Mouse (Mus musculus) hindbrain, embryonic 10.5 days (tissue): ENCODE data around the gene Trp63. TPM values are rescaled to one million over a fixed set of nuclear protein-coding genes. Genes with fewer than 3 reads are reported as not detected.

Source experiments
- DNase-seq: peaks from one replicate; pipeline ENCODE4 v3.0.0-alpha.2; 2017; ENCODE audit warnings: low spot score
- H3K27ac ChIP-seq: fragments of 300-500 bp; sonication (generic); 2 replicates; pipeline ENCODE4 v1.5.1; 2016; ENCODE audit warnings: mild to moderate bottlenecking, moderate library complexity
- H3K27me3 ChIP-seq: fragments of 300-500 bp; sonication (generic); 2 replicates; pipeline ENCODE4 v1.6.1; 2016; ENCODE audit warnings: mild to moderate bottlenecking; ENCODE audit not compliant: poor library complexity, insufficient read depth, severe bottlenecking
- H3K36me3 ChIP-seq: fragments of 300-500 bp; sonication (generic); 2 replicates; pipeline ENCODE4 v1.6.1; 2016; ENCODE audit warnings: mild to moderate bottlenecking, moderate library complexity
- H3K4me1 ChIP-seq: fragments of 300-500 bp; sonication (generic); replicated peaks from 2 replicates; pipeline ENCODE4 v1.6.1; 2016; ENCODE audit warnings: mild to moderate bottlenecking
- H3K4me3 ChIP-seq: fragments of 300-500 bp; sonication (generic); 2 replicates; pipeline ENCODE4 v1.5.1; 2016; ENCODE audit warnings: mild to moderate bottlenecking, moderate library complexity
- H3K9me3 ChIP-seq: fragments of 300-500 bp; sonication (generic); 2 replicates; pipeline ENCODE4 v1.6.1; 2016; ENCODE audit warnings: mild to moderate bottlenecking, moderate library complexity
- WGBS: fragments of 180-500 bp; shearing (Covaris S2); methylation state at CpG from one replicate; pipeline ENCODE4 v1.1.7; 2016; 5-methylcytosine and 5-hydroxymethylcytosine counted together
- polyA plus RNA-seq: library from polyadenylated mRNA; unstranded; fragments of >200 nt; fragmentation: Nextera tagmentation; extraction: Ambion mirVana; gene quantifications from 2 replicates; pipeline ENCODE4 v1.2.1, GENCODE M21; 2016

Trp63 gene
- polyA plus RNA-seq, 1 experiment from 2014 or later, result 7.2 TPM

- Histone ChIP-seq H3K9me3 (no peaks in the 10 kb centered on the region), H3K36me3 (no peaks in the 10 kb centered on the region), H3K27ac (no peak overlapping the region), H3K4me1 (no peaks in the 10 kb centered on the region), H3K27me3 (no peaks in the 10 kb centered on the region), H3K4me3 (no peak overlapping the region)
- DNase-seq, result no peak
- 87% methylated on average over 5 of the region's 5 CpGs for WGBS
These were observed 43.4 kb downstream of the Trp63 start for GRCm38 (mm10) chr16:25727001-25727400.

- Histone ChIP-seq H3K4me1 (no peaks in the 10 kb centered on the region), H3K9me3 (no peaks in the 10 kb centered on the region), H3K27ac (no peak overlapping the region), H3K4me3 (no peak overlapping the region), H3K27me3 (no peaks in the 10 kb centered on the region), H3K36me3 (no peaks in the 10 kb centered on the region)
- DNase-seq, result no peak
- WGBS, result 78% methylated on average over 7 of the region's 7 CpGs
These were observed 44.5 kb downstream of the Trp63 start for GRCm38 (mm10) chr16:25727957-25728506.

- no peak overlapping the region for H3K27ac ChIP-seq
- 75% methylated on average over 3 of the region's 3 CpGs for WGBS
- no peak overlapping the region for H3K4me3 ChIP-seq
- H3K4me1 ChIP-seq, result peaks cover 22% of the 10 kb centered on the region; the same call in 1 of the 2 replicates
- DNase-seq, result no peak
- H3K36me3 ChIP-seq, result no peaks in the 10 kb centered on the region
- no peaks in the 10 kb centered on the region for H3K27me3 ChIP-seq
- H3K9me3 ChIP-seq, result no peaks in the 10 kb centered on the region
These were observed 53.3 kb downstream of the Trp63 start for GRCm38 (mm10) chr16:25736912-25737311.

GRCm38 (mm10) chr16:25737623-25738050, 54.1 kb downstream of the Trp63 start:
- no peak for DNase-seq
- Histone ChIP-seq H3K4me3 (no peak overlapping the region), H3K27ac (peak overlapping the region; percentile 53; the same call in 1 of the 2 replicates), H3K4me1 (peaks cover 22% of the 10 kb centered on the region; the same call in 1 of the 2 replicates), H3K27me3 (no peaks in the 10 kb centered on the region), H3K36me3 (no peaks in the 10 kb centered on the region), H3K9me3 (no peaks in the 10 kb centered on the region)
- WGBS, result 32% methylated on average over 6 of the region's 6 CpGs

GRCm38 (mm10) chr16:25746807-25747206, 63.2 kb downstream of the Trp63 start:
- 32% methylated on average over 3 of the region's 3 CpGs for WGBS
- DNase-seq, result no peak
- no peaks in the 10 kb centered on the region for H3K27me3 ChIP-seq
- no peaks in the 10 kb centered on the region for H3K36me3 ChIP-seq
- H3K9me3 ChIP-seq, result no peaks in the 10 kb centered on the region
- no peak overlapping the region for H3K4me3 ChIP-seq
- H3K27ac ChIP-seq, result no peak overlapping the region
- peaks cover 4% of the 10 kb centered on the region; the same call in 1 of the 2 replicates for H3K4me1 ChIP-seq

- DNase-seq, result no peak
- Histone ChIP-seq H3K9me3 (no peaks in the 10 kb centered on the region), H3K36me3 (no peaks in the 10 kb centered on the region), H3K4me1 (peaks cover 4% of the 10 kb centered on the region; the same call in 1 of the 2 replicates), H3K27me3 (no peaks in the 10 kb centered on the region), H3K27ac (no peak overlapping the region), H3K4me3 (no peak overlapping the region)
- WGBS, result 71% methylated on average over 11 of the region's 11 CpGs
These were observed 68.3 kb downstream of the Trp63 start for GRCm38 (mm10) chr16:25751866-25752265.

GRCm38 (mm10) chr16:25758108-25758507, 74.5 kb downstream of the Trp63 start:
- Histone ChIP-seq H3K27me3 (no peaks in the 10 kb centered on the region), H3K27ac (no peak overlapping the region), H3K9me3 (no peaks in the 10 kb centered on the region), H3K4me1 (no peaks in the 10 kb centered on the region), H3K4me3 (no peak overlapping the region), H3K36me3 (no peaks in the 10 kb centered on the region)
- WGBS, result 86% methylated on average over 2 of the region's 2 CpGs
- no peak for DNase-seq

- Histone ChIP-seq H3K27me3 (no peaks in the 10 kb centered on the region), H3K27ac (no peak overlapping the region), H3K36me3 (no peaks in the 10 kb centered on the region), H3K4me1 (no peaks in the 10 kb centered on the region), H3K9me3 (no peaks in the 10 kb centered on the region), H3K4me3 (no peak overlapping the region)
- WGBS, result 90% methylated on average over 5 of the region's 5 CpGs
- no peak for DNase-seq
These were observed 82.0 kb downstream of the Trp63 start for GRCm38 (mm10) chr16:25765549-25765948.

GRCm38 (mm10) chr16:25774611-25775010, 91.0 kb downstream of the Trp63 start:
- Histone ChIP-seq H3K9me3 (no peaks in the 10 kb centered on the region), H3K27ac (no peak overlapping the region), H3K4me1 (no peaks in the 10 kb centered on the region), H3K27me3 (no peaks in the 10 kb centered on the region), H3K36me3 (no peaks in the 10 kb centered on the region), H3K4me3 (no peak overlapping the region)
- no peak for DNase-seq
- 65% methylated on average over 7 of the region's 7 CpGs for WGBS

- 69% methylated on average over 1 of the region's 1 CpGs for WGBS
- no peak for DNase-seq
- Histone ChIP-seq H3K4me3 (no peak overlapping the region), H3K36me3 (no peaks in the 10 kb centered on the region), H3K4me1 (no peaks in the 10 kb centered on the region), H3K9me3 (no peaks in the 10 kb centered on the region), H3K27ac (no peak overlapping the region), H3K27me3 (no peaks in the 10 kb centered on the region)
These were observed 93.9 kb downstream of the Trp63 start for GRCm38 (mm10) chr16:25777501-25777900.

- WGBS, result 67% methylated on average over 4 of the region's 4 CpGs
- H3K4me3 ChIP-seq, result no peak overlapping the region
- H3K27me3 ChIP-seq, result no peaks in the 10 kb centered on the region
- H3K4me1 ChIP-seq, result no peaks in the 10 kb centered on the region
- no peak overlapping the region for H3K27ac ChIP-seq
- no peaks in the 10 kb centered on the region for H3K36me3 ChIP-seq
- no peaks in the 10 kb centered on the region for H3K9me3 ChIP-seq
- no peak for DNase-seq
These were observed 96.4 kb downstream of the Trp63 start for GRCm38 (mm10) chr16:25779964-25780363.

GRCm38 (mm10) chr16:25784246-25784645, 100.7 kb downstream of the Trp63 start:
- Histone ChIP-seq H3K4me1 (no peaks in the 10 kb centered on the region), H3K27ac (no peak overlapping the region), H3K27me3 (no peaks in the 10 kb centered on the region), H3K36me3 (no peaks in the 10 kb centered on the region), H3K4me3 (no peak overlapping the region), H3K9me3 (no peaks in the 10 kb centered on the region)
- DNase-seq, result no peak
- 82% methylated on average over 2 of the region's 2 CpGs for WGBS

- no peaks in the 10 kb centered on the region for H3K36me3 ChIP-seq
These were observed 102.9 kb downstream of the Trp63 start for GRCm38 (mm10) chr16:25786457-25786856.

More at GRCm38 (mm10) chr16:25786457-25786856, 102.9 kb downstream of the Trp63 start:
- no peaks in the 10 kb centered on the region for H3K27me3 ChIP-seq
- DNase-seq, result no peak
- 82% methylated on average over 5 of the region's 5 CpGs for WGBS
- no peaks in the 10 kb centered on the region for H3K9me3 ChIP-seq
- H3K4me1 ChIP-seq, result no peaks in the 10 kb centered on the region
- H3K27ac ChIP-seq, result no peak overlapping the region
- H3K4me3 ChIP-seq, result no peak overlapping the region
